Mouse (Mus musculus): ENCODE results near the gene Gpn1. TPM values are rescaled to one million over a fixed set of nuclear protein-coding genes. Genes with fewer than 3 reads are reported as not detected.

Gpn1 gene
- polyA plus RNA-seq, 1 experiment from 2014 or later: 83.9 TPM

Other genes with a start within 250 kb of the Gpn1 start
- gene Krtcap3, start 243.1 kb upstream of the Gpn1 start, polyA plus RNA-seq (2014; fragmentation: Nextera tagmentation; extraction: Ambion mirVana): 2.0 and 2.8 TPM in 2 replicates
- gene Ift172, start 203.6 kb upstream of the Gpn1 start, polyA plus RNA-seq (2014; fragmentation: Nextera tagmentation; extraction: Ambion mirVana): 24.0 and 29.7 TPM in 2 replicates
- 68.0 and 72.6 TPM in 2 replicates for gene Fndc4, start 198.7 kb upstream of the Gpn1 start, polyA plus RNA-seq (2014; fragmentation: Nextera tagmentation; extraction: Ambion mirVana)
- gene Gckr, start 197.3 kb upstream of the Gpn1 start, polyA plus RNA-seq (2014; fragmentation: Nextera tagmentation; extraction: Ambion mirVana): not detected in 2 replicates
- gene Zfp512, start 42.3 kb upstream of the Gpn1 start, polyA plus RNA-seq (2014; fragmentation: Nextera tagmentation; extraction: Ambion mirVana): 79.7 and 93.6 TPM in 2 replicates
- gene 4930548H24Rik, start 9.0 kb upstream of the Gpn1 start, polyA plus RNA-seq (2014; fragmentation: Nextera tagmentation; extraction: Ambion mirVana): not detected in 2 replicates
- gene Slc4a1ap, start 32.3 kb downstream of the Gpn1 start, polyA plus RNA-seq (2014; fragmentation: Nextera tagmentation; extraction: Ambion mirVana): 20.9 and 21.7 TPM in 2 replicates
- gene Supt7l, start 33.1 kb downstream of the Gpn1 start, polyA plus RNA-seq (2014; fragmentation: Nextera tagmentation; extraction: Ambion mirVana): 10.0 and 13.7 TPM in 2 replicates
- 202 and 241 TPM in 2 replicates for gene Mrpl33, start 102.2 kb downstream of the Gpn1 start, polyA plus RNA-seq (2014; fragmentation: Nextera tagmentation; extraction: Ambion mirVana)
- 1.9 and 2.1 TPM in 2 replicates for gene Rbks, start 202.9 kb downstream of the Gpn1 start, polyA plus RNA-seq (2014; fragmentation: Nextera tagmentation; extraction: Ambion mirVana)
- gene Babam2, start 202.9 kb downstream of the Gpn1 start, polyA plus RNA-seq (2014; fragmentation: Nextera tagmentation; extraction: Ambion mirVana): 32.3 TPM in 2 replicates